Mouse (Mus musculus): Measurements from ENCODE around the gene 2410004B18Rik. TPM values are rescaled to one million over a fixed set of nuclear protein-coding genes. Genes with fewer than 3 reads are reported as not detected.

2410004B18Rik gene
- total and polyA plus RNA-seq, 2 experiments = 3.6 to 6.7 TPM

- TF ChIP-seq POLR2A (IDR thresholded peaks at IDR 0.05; ENCODE audit: extremely low read depth, insufficient read depth, low read length) (no peak), CTCF (IDR thresholded peaks at IDR 0.05; ENCODE audit: low read depth, low read length) (no peak)
- Histone ChIP-seq H3K36me3 (ENCODE audit: control insufficient read depth, insufficient read depth, low read length) (peaks cover 20% of the 10 kb centered on the region), H3K9ac (ENCODE audit: low read depth, low read length) (no peak overlapping the region), H3K27me3 (ENCODE audit: control insufficient read depth, insufficient read depth, low read length) (no peaks in the 10 kb centered on the region), H3K4me1 (ENCODE audit: control insufficient read depth, insufficient read depth, low read length) (no peaks in the 10 kb centered on the region), H3K27ac (replicated peaks; ENCODE audit: insufficient read depth, low read depth, low read length) (no peak overlapping the region), H3K4me3 (ENCODE audit: insufficient read depth, low read depth, low read length) (no peak overlapping the region), H3K79me2 (ENCODE audit: control insufficient read depth, insufficient read depth, low read length) (no peaks in the 10 kb centered on the region)
- WGBS = 41% methylated on average over 6 of the region's 6 CpGs
- no peak for DNase-seq (ENCODE audit: extremely low read depth, low read depth, low spot score)
Observed at GRCm38 (mm10) chr3:145947539-145948204, 9.9 kb downstream of the 2410004B18Rik start.

GRCm38 (mm10) chr3:145950034-145950814 lies 12.4 kb downstream of the 2410004B18Rik start:
- peak; percentile 55 for DNase-seq (ENCODE audit: extremely low read depth, low read depth, low spot score)
- Histone ChIP-seq H3K36me3 (ENCODE audit: control insufficient read depth, insufficient read depth, low read length) (peaks cover 1% of the 10 kb centered on the region; the same call in 1 of the 2 replicates), H3K27me3 (ENCODE audit: control insufficient read depth, insufficient read depth, low read length) (no peaks in the 10 kb centered on the region), H3K4me3 (ENCODE audit: insufficient read depth, low read depth, low read length) (no peak overlapping the region), H3K79me2 (ENCODE audit: control insufficient read depth, insufficient read depth, low read length) (no peaks in the 10 kb centered on the region), H3K4me1 (ENCODE audit: control insufficient read depth, insufficient read depth, low read length) (no peaks in the 10 kb centered on the region), H3K27ac (replicated peaks; ENCODE audit: insufficient read depth, low read depth, low read length) (no peak overlapping the region), H3K9ac (ENCODE audit: low read depth, low read length) (no peak overlapping the region)
- WGBS = 18% methylated on average over 15 of the region's 15 CpGs
- TF ChIP-seq POLR2A (IDR thresholded peaks at IDR 0.05; ENCODE audit: extremely low read depth, insufficient read depth, low read length) (no peak), CTCF (IDR thresholded peaks at IDR 0.05; ENCODE audit: low read depth, low read length) (peak; percentile 62)

GRCm38 (mm10) chr3:145950815-145951130 lies 13.0 kb downstream of the 2410004B18Rik start:
- no peaks in the 10 kb centered on the region for H3K27me3 ChIP-seq (ENCODE audit: control insufficient read depth, insufficient read depth, low read length)
- H3K4me1 ChIP-seq (ENCODE audit: control insufficient read depth, insufficient read depth, low read length) = no peaks in the 10 kb centered on the region
- H3K27ac ChIP-seq (replicated peaks; ENCODE audit: insufficient read depth, low read depth, low read length) = no peak overlapping the region
- TF ChIP-seq POLR2A (IDR thresholded peaks at IDR 0.05; ENCODE audit: extremely low read depth, insufficient read depth, low read length) (no peak), CTCF (IDR thresholded peaks at IDR 0.05; ENCODE audit: low read depth, low read length) (no peak)
- H3K9ac ChIP-seq (ENCODE audit: low read depth, low read length) = no peak overlapping the region
- WGBS = 47% methylated on average over 5 of the region's 5 CpGs
- no peaks in the 10 kb centered on the region for H3K36me3 ChIP-seq (ENCODE audit: control insufficient read depth, insufficient read depth, low read length)
- no peak overlapping the region for H3K4me3 ChIP-seq (ENCODE audit: insufficient read depth, low read depth, low read length)
- H3K79me2 ChIP-seq (ENCODE audit: control insufficient read depth, insufficient read depth, low read length) = no peaks in the 10 kb centered on the region
- DNase-seq (ENCODE audit: extremely low read depth, low read depth, low spot score) = no peak

GRCm38 (mm10) chr3:145951287-145952165 lies 13.7 kb downstream of the 2410004B18Rik start:
- WGBS = 78% methylated on average over 17 of the region's 17 CpGs
- no peak for TF ChIP-seq CTCF (IDR thresholded peaks at IDR 0.05; ENCODE audit: low read depth, low read length)
- no peak for TF ChIP-seq POLR2A (IDR thresholded peaks at IDR 0.05; ENCODE audit: extremely low read depth, insufficient read depth, low read length)
- H3K27ac ChIP-seq (replicated peaks; ENCODE audit: insufficient read depth, low read depth, low read length) = no peak overlapping the region
- H3K4me1 ChIP-seq (ENCODE audit: control insufficient read depth, insufficient read depth, low read length) = no peaks in the 10 kb centered on the region
- no peak overlapping the region for H3K4me3 ChIP-seq (ENCODE audit: insufficient read depth, low read depth, low read length)
- H3K36me3 ChIP-seq (ENCODE audit: control insufficient read depth, insufficient read depth, low read length) = no peaks in the 10 kb centered on the region
- H3K79me2 ChIP-seq (ENCODE audit: control insufficient read depth, insufficient read depth, low read length) = no peaks in the 10 kb centered on the region
- no peaks in the 10 kb centered on the region for H3K27me3 ChIP-seq (ENCODE audit: control insufficient read depth, insufficient read depth, low read length)
- DNase-seq (ENCODE audit: extremely low read depth, low read depth, low spot score) = no peak
- no peak overlapping the region for H3K9ac ChIP-seq (ENCODE audit: low read depth, low read length)

- H3K4me3 ChIP-seq (ENCODE audit: insufficient read depth, low read depth, low read length) = no peak overlapping the region
- no peaks in the 10 kb centered on the region for H3K36me3 ChIP-seq (ENCODE audit: control insufficient read depth, insufficient read depth, low read length)
- 61% methylated on average over 7 of the region's 7 CpGs for WGBS
- no peak for DNase-seq (ENCODE audit: extremely low read depth, low read depth, low spot score)
- TF ChIP-seq CTCF (IDR thresholded peaks at IDR 0.05; ENCODE audit: low read depth, low read length) (no peak), POLR2A (IDR thresholded peaks at IDR 0.05; ENCODE audit: extremely low read depth, insufficient read depth, low read length) (no peak)
- H3K79me2 ChIP-seq (ENCODE audit: control insufficient read depth, insufficient read depth, low read length) = no peaks in the 10 kb centered on the region
- no peak overlapping the region for H3K9ac ChIP-seq (ENCODE audit: low read depth, low read length)
- H3K27me3 ChIP-seq (ENCODE audit: control insufficient read depth, insufficient read depth, low read length) = no peaks in the 10 kb centered on the region
- H3K4me1 ChIP-seq (ENCODE audit: control insufficient read depth, insufficient read depth, low read length) = no peaks in the 10 kb centered on the region
- H3K27ac ChIP-seq (replicated peaks; ENCODE audit: insufficient read depth, low read depth, low read length) = no peak overlapping the region
Observed at GRCm38 (mm10) chr3:145952945-145953344, 15.1 kb downstream of the 2410004B18Rik start.
